Mouse (Mus musculus) intestine, embryonic 14.5 days (tissue): ENCODE data around the gene Ccdc157. TPM values are rescaled to one million over a fixed set of nuclear protein-coding genes. Genes with fewer than 3 reads are reported as not detected.

Experiments used
- ATAC-seq: fragments of 200-750 bp; cut with Nextera tagmentation; replicated peaks from 2 replicates; pipeline ENCODE4 v1.8.0; 2017; ENCODE audit warnings: low read depth, moderate number of reproducible peaks, moderate TSS enrichment, moderate library complexity; ENCODE audit not compliant: low FRiP score, low TSS enrichment
- DNase-seq: peaks from one replicate; pipeline ENCODE4 v3.0.0-alpha.2; 2018; ENCODE audit warnings: low spot score
- H3K27ac ChIP-seq: fragments of 300-500 bp; sonication (generic); 2 replicates; pipeline ENCODE4 v1.5.1; 2014; ENCODE audit warnings: low read depth, mild to moderate bottlenecking, control low read depth
- H3K27me3 ChIP-seq: fragments of 300-500 bp; sonication (generic); replicated peaks from 2 replicates; pipeline ENCODE4 v1.6.1; 2014; ENCODE audit warnings: low read length, control low read depth; ENCODE audit not compliant: control insufficient read depth, insufficient read depth
- H3K36me3 ChIP-seq: fragments of 300-500 bp; sonication (generic); 2 replicates; pipeline ENCODE4 v1.6.1; 2014; ENCODE audit warnings: low read length, control low read depth; ENCODE audit not compliant: control insufficient read depth, insufficient read depth
- H3K4me1 ChIP-seq: fragments of 300-500 bp; sonication (generic); replicated peaks from 2 replicates; pipeline ENCODE4 v1.6.1; 2014; ENCODE audit warnings: low read length, control low read depth, mixed read lengths; ENCODE audit not compliant: control insufficient read depth, insufficient read depth
- H3K4me2 ChIP-seq: fragments of 300-500 bp; sonication (generic); 2 replicates; pipeline ENCODE4 v1.6.1; 2014; ENCODE audit warnings: low read length
- H3K4me3 ChIP-seq: fragments of 300-500 bp; sonication (generic); 2 replicates; pipeline ENCODE4 v1.5.1; 2014; ENCODE audit warnings: low read depth, low read length, control low read depth, mixed read lengths
- H3K9ac ChIP-seq: fragments of 300-500 bp; sonication (generic); 2 replicates; pipeline ENCODE4 v1.6.1; 2014; ENCODE audit warnings: mild to moderate bottlenecking, low read length
- H3K9me3 ChIP-seq: fragments of 300-500 bp; sonication (generic); 2 replicates; pipeline ENCODE4 v1.6.1; 2016; ENCODE audit warnings: low read length, control low read depth; ENCODE audit not compliant: control insufficient read depth
- WGBS: fragments of 180-500 bp; shearing (Covaris S2); extraction: QIAGEN DNeasy Blood & Tissue Kit; methylation state at CpG from one replicate; pipeline ENCODE4 v1.1.7; 2014; 5-methylcytosine and 5-hydroxymethylcytosine counted together
- polyA plus RNA-seq: library from polyadenylated mRNA; unstranded; fragments of >200 nt; fragmentation: Nextera tagmentation; extraction: Ambion mirVana; gene quantifications from 2 replicates; pipeline ENCODE4 v1.2.1, GENCODE M21; 2014

Gene Ccdc157
- polyA plus RNA-seq = 3.0 and 4.7 TPM in 2 replicates

DNA sequence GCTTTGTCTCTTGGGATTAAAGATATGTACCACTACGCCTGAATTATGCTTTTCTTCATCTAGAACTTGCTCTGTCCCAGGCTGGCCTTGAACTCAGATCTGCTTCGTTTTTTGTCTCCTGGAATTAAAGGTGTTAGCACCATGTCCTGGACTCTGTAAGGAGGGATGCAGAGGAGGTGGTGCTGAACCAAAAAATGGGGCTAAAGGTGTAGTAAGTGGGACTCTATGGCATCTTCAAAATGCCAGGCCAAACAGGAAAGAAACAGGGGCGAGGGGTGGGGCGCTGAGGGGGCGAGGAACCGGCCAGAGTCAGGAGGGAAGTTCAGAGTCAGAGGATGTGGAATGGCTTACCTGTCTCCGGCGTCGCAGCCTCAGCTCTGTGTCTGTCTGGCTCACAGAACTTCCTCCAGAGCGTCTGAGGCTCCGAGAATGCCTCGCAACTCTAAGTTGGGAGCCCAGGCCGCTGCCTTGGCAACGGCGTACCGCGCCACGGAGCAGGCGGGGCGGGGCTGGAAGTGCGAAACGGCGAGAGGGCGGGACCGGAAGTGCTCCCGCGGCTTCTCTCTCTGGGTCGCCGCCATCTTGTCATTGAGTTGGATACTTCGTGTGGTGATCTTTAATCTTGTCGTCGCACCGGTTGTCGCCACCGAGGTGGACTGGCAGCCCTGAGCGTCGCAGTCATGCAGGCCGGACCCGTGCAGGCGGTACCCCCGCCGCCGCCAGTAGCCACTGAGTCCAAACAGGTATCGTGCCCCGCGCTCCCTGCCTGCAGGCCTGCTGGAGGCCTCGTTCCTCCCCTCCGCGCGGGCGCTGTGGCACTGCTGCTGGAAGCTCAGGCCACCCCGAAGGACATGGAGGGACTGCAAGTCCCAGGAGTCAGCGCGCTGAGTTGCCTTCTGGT is at the start of gene Ccdc157, which contains the start of gene Sf3a1:
TSS of gene Ccdc157 (minus strand) at position 486 of the 901 bp plus-strand sequence.
TSS of gene Sf3a1 (plus strand) at position 543 of the 901 bp plus-strand sequence.
- DNase-seq (peak; percentile 95), ATAC-seq (peak; percentile 95)
- Histone ChIP-seq H3K4me2 (peak within 1 kb of the TSS; percentile 79), H3K9ac (peak within 1 kb of the TSS; percentile 78), H3K27ac (peak within 1 kb of the TSS; percentile 78), H3K9me3 (no peaks in the 10 kb centered on the region), H3K4me1 (peaks cover 17% of the 10 kb centered on the region), H3K27me3 (no peaks in the 10 kb centered on the region), H3K4me3 (peak within 1 kb of the TSS; percentile 67), H3K36me3 (peaks cover 38% of the 10 kb centered on the region)
- 1% methylated on average over 52 of the region's 54 CpGs for WGBS

DNA sequence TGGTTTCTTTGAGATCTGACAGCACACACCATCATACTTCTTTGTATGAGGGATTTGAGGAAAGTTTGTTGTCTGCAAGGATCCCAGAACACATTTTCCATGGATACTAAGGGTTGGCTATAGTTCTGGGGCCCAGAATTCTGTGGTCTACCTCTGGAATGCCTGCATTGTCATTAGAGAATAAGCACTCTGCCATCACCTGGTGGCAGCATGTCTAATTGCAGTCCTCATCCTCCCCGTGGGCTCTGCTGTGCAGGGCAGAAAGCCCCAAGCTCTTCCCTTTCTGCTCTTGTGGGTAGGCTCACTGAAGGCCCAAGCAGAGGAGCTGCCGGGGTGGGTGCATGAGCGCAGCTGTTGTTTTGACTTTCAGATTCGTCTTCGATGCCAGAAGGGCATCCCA is 49.5 kb upstream of the Ccdc157 start:
- Histone ChIP-seq H3K4me2 (no peak overlapping the region), H3K9me3 (no peaks in the 10 kb centered on the region), H3K27me3 (no peaks in the 10 kb centered on the region), H3K9ac (no peak overlapping the region), H3K27ac (no peak overlapping the region), H3K4me1 (no peaks in the 10 kb centered on the region), H3K36me3 (peaks cover 46% of the 10 kb centered on the region), H3K4me3 (no peak overlapping the region)
- ATAC-seq (no peak), DNase-seq (no peak)
- 78% methylated on average over 5 of the region's 5 CpGs for WGBS

DNA sequence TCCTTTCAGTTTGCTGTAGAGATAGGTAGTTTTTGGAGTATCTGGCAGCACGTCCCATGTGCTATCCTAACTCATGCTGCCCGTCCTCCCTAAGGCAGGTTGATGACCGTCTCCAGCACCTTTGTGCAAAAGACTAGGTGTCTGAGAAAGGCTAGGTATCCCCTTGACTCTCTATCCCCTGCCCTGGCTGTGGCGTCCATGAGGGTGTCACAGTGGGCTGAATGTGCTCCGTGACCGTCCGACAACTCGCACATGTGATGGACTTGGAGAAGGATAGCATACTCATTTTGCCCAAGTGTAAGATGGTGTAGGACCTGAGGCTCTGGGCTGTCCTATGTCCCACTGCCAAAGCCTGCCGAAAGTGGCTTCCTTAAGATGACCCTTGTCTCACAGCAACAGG is 47.6 kb upstream of the Ccdc157 start:
- no peak overlapping the region for H3K4me2 ChIP-seq
- H3K9ac ChIP-seq = no peak overlapping the region
- H3K4me1 ChIP-seq = 0 out of 2 replicates have a peak, but pooled peaks cover 4% of the 10 kb centered on the region
- H3K27me3 ChIP-seq = no peaks in the 10 kb centered on the region
- ATAC-seq (no peak), DNase-seq (no peak)
- no peaks in the 10 kb centered on the region for H3K9me3 ChIP-seq
- H3K4me3 ChIP-seq = no peak overlapping the region
- H3K27ac ChIP-seq = no peak overlapping the region
- H3K36me3 ChIP-seq = peaks cover 37% of the 10 kb centered on the region
- 91% methylated on average over 9 of the region's 9 CpGs for WGBS

DNA sequence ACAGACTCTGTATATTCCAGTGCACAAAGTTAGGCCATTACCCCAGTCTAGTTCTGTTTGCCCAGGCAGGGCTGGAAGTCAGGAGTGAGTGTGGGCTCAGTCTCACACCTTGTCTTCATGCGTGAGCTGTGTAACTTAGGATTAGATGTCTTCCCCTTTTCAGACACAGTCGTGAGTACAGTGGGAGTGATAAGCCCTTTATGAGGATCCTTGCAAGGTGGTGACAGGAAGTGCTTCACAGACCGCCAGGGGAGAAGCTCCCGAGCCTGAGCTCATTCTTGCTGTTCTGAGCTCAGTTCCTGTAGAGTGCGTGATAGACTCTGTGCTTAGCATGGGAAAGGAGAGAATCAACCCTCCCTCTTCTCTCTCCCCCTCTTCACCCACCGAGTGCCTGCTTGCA is 46.5 kb upstream of the Ccdc157 start:
- Histone ChIP-seq H3K4me1 (0 out of 2 replicates have a peak, but pooled peaks cover 4% of the 10 kb centered on the region), H3K9me3 (no peaks in the 10 kb centered on the region), H3K4me3 (no peak overlapping the region), H3K27ac (no peak overlapping the region), H3K4me2 (no peak overlapping the region), H3K9ac (no peak overlapping the region), H3K36me3 (peaks cover 37% of the 10 kb centered on the region), H3K27me3 (no peaks in the 10 kb centered on the region)
- DNase-seq (no peak), ATAC-seq (no peak)
- WGBS = 68% methylated on average over 6 of the region's 6 CpGs

- Histone ChIP-seq H3K27ac (no peak overlapping the region), H3K4me1 (0 out of 2 replicates have a peak, but pooled peaks cover 4% of the 10 kb centered on the region)
- ATAC-seq = no peak
Measured at GRCm38 (mm10) chr11:4205951-4206350, 45.9 kb upstream of the Ccdc157 start.

DNA sequence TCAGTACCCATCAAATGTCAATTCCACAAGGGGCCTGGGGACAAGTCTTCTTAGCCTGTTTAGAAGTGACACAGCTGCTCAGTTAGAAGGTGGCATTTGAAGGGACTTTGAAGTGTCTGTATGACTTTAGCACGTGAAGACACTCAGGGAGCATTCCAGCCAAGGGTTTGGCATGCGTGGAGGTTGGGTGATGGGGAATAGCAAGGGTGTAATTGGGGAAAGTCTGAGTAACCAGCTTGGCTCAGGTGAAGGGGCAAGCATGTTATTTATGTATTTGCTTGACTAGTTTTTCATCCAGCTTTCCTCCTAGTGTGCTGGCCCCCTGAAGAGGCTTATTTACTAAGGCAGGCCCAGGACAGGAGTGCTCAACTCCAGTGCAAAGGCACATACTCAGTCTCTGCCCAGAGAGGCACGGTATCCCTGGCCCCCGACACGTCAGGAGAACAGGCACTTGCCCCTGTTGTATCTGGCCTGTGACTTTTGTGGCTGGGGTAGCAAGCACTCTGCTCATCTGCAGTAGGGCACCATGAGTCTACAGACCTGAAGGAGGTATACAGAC is 45.1 kb upstream of the Ccdc157 start:
- H3K36me3 ChIP-seq = peaks cover 26% of the 10 kb centered on the region
- no peaks in the 10 kb centered on the region for H3K27me3 ChIP-seq
- H3K9me3 ChIP-seq = no peaks in the 10 kb centered on the region
- no peak overlapping the region for H3K9ac ChIP-seq
- no peak for ATAC-seq
- 0 out of 2 replicates have a peak, but pooled peaks cover 4% of the 10 kb centered on the region for H3K4me1 ChIP-seq
- no peak for DNase-seq
- 85% methylated on average over 5 of the region's 5 CpGs for WGBS
- H3K4me3 ChIP-seq = no peak overlapping the region
- H3K27ac ChIP-seq = no peak overlapping the region
- H3K4me2 ChIP-seq = no peak overlapping the region

More at GRCm38 (mm10) chr11:4205951-4206350, 45.9 kb upstream of the Ccdc157 start:
- 84% methylated on average over 7 of the region's 7 CpGs for WGBS
- H3K4me3 ChIP-seq = no peak overlapping the region
- no peaks in the 10 kb centered on the region for H3K27me3 ChIP-seq
- no peak overlapping the region for H3K4me2 ChIP-seq
- H3K9ac ChIP-seq = no peak overlapping the region
- H3K36me3 ChIP-seq = peaks cover 33% of the 10 kb centered on the region
- H3K9me3 ChIP-seq = no peaks in the 10 kb centered on the region
- no peak for DNase-seq

- Histone ChIP-seq H3K9ac (no peak overlapping the region), H3K27me3 (no peaks in the 10 kb centered on the region), H3K36me3 (peaks cover 18% of the 10 kb centered on the region), H3K9me3 (no peaks in the 10 kb centered on the region), H3K4me3 (no peak overlapping the region), H3K4me2 (no peak overlapping the region), H3K27ac (no peak overlapping the region), H3K4me1 (0 out of 2 replicates have a peak, but pooled peaks cover 4% of the 10 kb centered on the region)
- ATAC-seq = no peak
- DNase-seq = no peak
- 48% methylated on average over 2 of the region's 2 CpGs for WGBS
Measured at GRCm38 (mm10) chr11:4203705-4204074, 43.6 kb upstream of the Ccdc157 start.

DNA sequence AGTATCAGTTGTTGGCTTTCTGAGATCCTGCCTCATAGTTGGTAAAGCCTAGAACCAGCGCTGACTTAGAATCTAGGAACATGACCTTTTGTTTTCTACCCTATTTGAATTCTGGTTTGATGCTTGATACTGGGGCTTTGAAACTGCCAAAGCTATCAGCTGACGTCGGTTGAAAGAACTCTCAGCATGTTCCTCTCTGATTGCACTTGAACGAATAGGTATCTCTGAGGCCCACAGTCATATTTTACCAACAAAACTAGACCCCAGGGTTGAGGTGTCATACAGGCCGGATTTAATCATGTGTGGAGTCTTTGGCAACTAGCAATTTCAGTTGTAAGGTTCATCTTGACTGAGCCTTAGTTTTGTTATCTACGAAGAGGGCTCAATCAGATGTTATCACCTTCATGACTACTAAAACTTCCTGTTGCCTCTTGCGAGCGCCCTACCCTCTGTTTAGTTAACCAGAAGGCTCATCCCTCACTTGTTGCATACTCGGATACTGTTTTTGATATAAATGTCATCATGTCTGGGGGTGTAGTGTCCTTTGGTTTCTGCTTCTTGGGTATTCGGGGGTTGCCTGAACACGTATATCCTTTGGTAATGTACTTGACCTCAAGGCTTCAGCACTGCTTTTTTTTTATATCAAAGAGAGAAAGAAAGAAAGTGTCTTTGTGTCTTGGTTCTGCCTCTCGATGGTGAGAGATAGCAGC is 43.1 kb upstream of the Ccdc157 start:
- no peak for DNase-seq
- WGBS = 74% methylated on average over 12 of the region's 12 CpGs
- H3K36me3 ChIP-seq = peaks cover 12% of the 10 kb centered on the region
- no peak overlapping the region for H3K9ac ChIP-seq
- H3K4me1 ChIP-seq = 0 out of 2 replicates have a peak, but pooled peaks cover 4% of the 10 kb centered on the region
- no peak for ATAC-seq
- H3K4me3 ChIP-seq = no peak overlapping the region
- H3K27ac ChIP-seq = no peak overlapping the region
- no peak overlapping the region for H3K4me2 ChIP-seq
- H3K9me3 ChIP-seq = no peaks in the 10 kb centered on the region
- H3K27me3 ChIP-seq = no peaks in the 10 kb centered on the region
